Mouse (Mus musculus) forebrain, embryonic 10.5 days (tissue): ENCODE data around the gene Timm10. TPM values are rescaled to one million over a fixed set of nuclear protein-coding genes. Genes with fewer than 3 reads are reported as not detected.

Experiments
- DNase-seq: peaks from one replicate; pipeline ENCODE4 v3.0.0-alpha.2; 2017; ENCODE audit warnings: low spot score; ENCODE audit errors: extremely low spot score
- H3K27ac ChIP-seq: fragments of 300-500 bp; sonication (generic); 2 replicates; pipeline ENCODE4 v1.5.1; 2016; ENCODE audit warnings: mild to moderate bottlenecking
- H3K27me3 ChIP-seq: fragments of 300-500 bp; sonication (generic); 2 replicates; pipeline ENCODE4 v1.6.1; 2016; ENCODE audit warnings: mild to moderate bottlenecking; ENCODE audit not compliant: poor library complexity, severe bottlenecking
- H3K36me3 ChIP-seq: fragments of 300-500 bp; sonication (generic); replicated peaks from 2 replicates; pipeline ENCODE4 v1.6.1; 2016; ENCODE audit warnings: mild to moderate bottlenecking, moderate library complexity
- H3K4me1 ChIP-seq: fragments of 300-500 bp; sonication (generic); 2 replicates; pipeline ENCODE4 v1.6.1; 2016
- H3K4me3 ChIP-seq: fragments of 300-500 bp; sonication (generic); 2 replicates; pipeline ENCODE4 v1.5.1; 2016; ENCODE audit warnings: mild to moderate bottlenecking, moderate library complexity
- H3K9me3 ChIP-seq: fragments of 300-500 bp; sonication (generic); 2 replicates; pipeline ENCODE4 v1.6.1; 2016; ENCODE audit warnings: mild to moderate bottlenecking, moderate library complexity
- WGBS: fragments of 180-500 bp; shearing (Covaris S2); methylation state at CpG from one replicate; pipeline ENCODE4 v1.1.7; 2016; 5-methylcytosine and 5-hydroxymethylcytosine counted together
- polyA plus RNA-seq: library from polyadenylated mRNA; unstranded; fragments of >200 nt; fragmentation: Nextera tagmentation; extraction: Ambion mirVana; gene quantifications from 2 replicates; pipeline ENCODE4 v1.2.1, GENCODE M21; 2016

Timm10 gene
- polyA plus RNA-seq, 1 experiment from 2014 or later: 68.6 TPM

DNA sequence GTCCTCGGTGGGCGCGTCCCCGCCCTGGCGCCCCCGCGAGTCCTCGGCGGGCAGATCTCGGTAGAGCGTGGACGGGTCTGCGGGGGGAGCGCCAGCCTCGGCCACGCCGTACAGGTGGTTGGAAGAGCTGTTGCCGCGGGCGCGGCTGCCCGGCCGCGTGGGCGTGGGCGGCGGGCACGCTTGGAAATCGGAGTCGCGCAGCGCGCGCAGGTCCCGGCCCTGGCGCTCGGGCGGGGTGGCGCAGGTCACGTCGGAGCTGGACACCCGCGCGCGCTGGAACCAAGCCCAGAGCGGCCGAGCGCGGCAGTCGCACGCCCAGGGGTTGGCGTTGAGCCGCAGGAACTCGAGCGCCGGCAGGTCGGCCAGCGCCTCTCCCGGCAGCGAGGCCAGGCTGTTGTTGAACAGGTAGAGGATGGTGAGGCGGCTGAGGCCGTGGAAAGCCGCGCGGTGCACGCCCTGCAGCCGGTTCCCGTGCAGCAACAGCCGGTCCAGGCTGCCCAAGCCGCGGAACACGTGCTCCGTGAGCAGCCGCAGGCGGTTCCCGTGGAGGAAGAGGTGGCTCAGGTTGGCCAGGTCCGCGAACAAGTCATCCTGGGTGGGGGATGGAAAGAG is 45.4 kb downstream of the Timm10 start:
- Histone ChIP-seq H3K27me3 (peaks cover 99% of the 10 kb centered on the region), H3K4me1 (peaks cover 21% of the 10 kb centered on the region), H3K36me3 (no peaks in the 10 kb centered on the region), H3K27ac (peak overlapping the region; percentile 67; the same call in 1 of the 2 replicates), H3K4me3 (peak overlapping the region; percentile 54), H3K9me3 (no peaks in the 10 kb centered on the region)
- 1% methylated on average over 78 of the region's 78 CpGs for WGBS
- peak; percentile 37 for DNase-seq

DNA sequence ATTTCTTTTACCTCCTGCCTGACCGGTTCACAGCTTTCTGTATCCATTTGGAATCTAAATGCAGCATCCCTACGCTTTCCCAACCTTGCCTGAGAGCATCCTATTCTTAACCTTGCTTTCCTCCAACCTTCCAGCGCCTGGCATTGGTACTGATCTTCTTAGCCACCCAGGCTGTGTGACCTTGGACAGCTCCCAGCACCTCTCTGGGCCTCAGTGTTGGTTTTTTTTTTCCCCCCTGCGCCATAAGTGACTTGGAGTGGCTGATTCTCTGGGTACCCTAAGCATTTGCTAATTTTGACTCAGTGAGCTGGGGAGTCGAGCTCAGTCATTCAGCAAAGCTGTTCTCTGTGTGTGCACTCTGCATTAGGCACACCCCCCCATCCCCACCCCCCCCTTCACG is 49.0 kb downstream of the Timm10 start:
- peaks cover 73% of the 10 kb centered on the region for H3K27me3 ChIP-seq
- H3K36me3 ChIP-seq: no peaks in the 10 kb centered on the region
- no peaks in the 10 kb centered on the region for H3K9me3 ChIP-seq
- 62% methylated on average over 6 of the region's 6 CpGs for WGBS
- H3K4me3 ChIP-seq: no peak overlapping the region
- no peak overlapping the region for H3K27ac ChIP-seq
- DNase-seq: no peak
- peaks cover 13% of the 10 kb centered on the region for H3K4me1 ChIP-seq

Other genes starting within 250 kb of the Timm10 start
- gene Ctnnd1, start 176.2 kb upstream of the Timm10 start, polyA plus RNA-seq: 40.6 and 43.9 TPM in 2 replicates
- gene Btbd18, start 167.9 kb upstream of the Timm10 start, polyA plus RNA-seq: 0.32 and 0.58 TPM in 2 replicates
- 552 and 592 TPM in 2 replicates for gene Selenoh, start 156.2 kb upstream of the Timm10 start, polyA plus RNA-seq
- not detected in 2 replicates for gene Gm28635, start 149.0 kb upstream of the Timm10 start, polyA plus RNA-seq
- 50.1 and 51.5 TPM in 2 replicates for gene Med19, start 148.6 kb upstream of the Timm10 start, polyA plus RNA-seq
- 174 and 184 TPM in 2 replicates for gene Tmx2, start 147.9 kb upstream of the Timm10 start, polyA plus RNA-seq
- 28.4 and 29.5 TPM in 2 replicates for gene Zdhhc5, start 111.8 kb upstream of the Timm10 start, polyA plus RNA-seq
- gene Clp1, start 99.6 kb upstream of the Timm10 start, polyA plus RNA-seq: 53.6 and 56.8 TPM in 2 replicates
- gene Ypel4, start 92.9 kb upstream of the Timm10 start, polyA plus RNA-seq: 6.4 and 8.2 TPM in 2 replicates
- 8.5 and 8.8 TPM in 2 replicates for gene Gm19426, start 83.3 kb upstream of the Timm10 start, polyA plus RNA-seq
- 22.7 and 23.2 TPM in 2 replicates for gene Serping1, start 51.6 kb upstream of the Timm10 start, polyA plus RNA-seq
- 28.8 and 33.1 TPM in 2 replicates for gene Ube2l6, start 28.2 kb upstream of the Timm10 start, polyA plus RNA-seq
- gene Smtnl1, start 4.3 kb upstream of the Timm10 start, polyA plus RNA-seq: 0.46 TPM in 1 of 2 replicates, not detected in the other
- gene Slc43a1, start 11.9 kb downstream of the Timm10 start, polyA plus RNA-seq: 28.5 and 29.3 TPM in 2 replicates
- 0.78 and 1.0 TPM in 2 replicates for gene Rtn4rl2, start 59.7 kb downstream of the Timm10 start, polyA plus RNA-seq
- 20.8 and 23.7 TPM in 2 replicates for gene Slc43a3, start 109.6 kb downstream of the Timm10 start, polyA plus RNA-seq
- not detected in 2 replicates for gene Prg2, start 153.5 kb downstream of the Timm10 start, polyA plus RNA-seq
- not detected in 2 replicates for gene Prg3, start 161.2 kb downstream of the Timm10 start, polyA plus RNA-seq
- gene Ssrp1, start 210.2 kb downstream of the Timm10 start, polyA plus RNA-seq: 433 and 446 TPM in 2 replicates
- gene P2rx3, start 210.5 kb downstream of the Timm10 start, polyA plus RNA-seq: 2.7 and 3.6 TPM in 2 replicates
- 26.6 and 36.1 TPM in 2 replicates for gene Tnks1bp1, start 221.0 kb downstream of the Timm10 start, polyA plus RNA-seq